Mouse (Mus musculus) gastrocnemius, adult 8-10 months (tissue): ENCODE measurements around the gene Tmc3. TPM values are rescaled to one million over a fixed set of nuclear protein-coding genes. Genes with fewer than 3 reads are reported as not detected.

Source experiments
- DNase-seq, 2 experiments: peaks; one replicate each; pipeline ENCODE4 v3.0.0; 2022; ENCODE audit warnings: low spot score in 2 of 2
- total RNA-seq, 4 experiments: library from RNA; stranded (reverse); gene quantifications; 2 replicates each; pipeline ENCODE4 v1.2.4; 2022

Gene Tmc3
- not detected for total RNA-seq

DNA sequence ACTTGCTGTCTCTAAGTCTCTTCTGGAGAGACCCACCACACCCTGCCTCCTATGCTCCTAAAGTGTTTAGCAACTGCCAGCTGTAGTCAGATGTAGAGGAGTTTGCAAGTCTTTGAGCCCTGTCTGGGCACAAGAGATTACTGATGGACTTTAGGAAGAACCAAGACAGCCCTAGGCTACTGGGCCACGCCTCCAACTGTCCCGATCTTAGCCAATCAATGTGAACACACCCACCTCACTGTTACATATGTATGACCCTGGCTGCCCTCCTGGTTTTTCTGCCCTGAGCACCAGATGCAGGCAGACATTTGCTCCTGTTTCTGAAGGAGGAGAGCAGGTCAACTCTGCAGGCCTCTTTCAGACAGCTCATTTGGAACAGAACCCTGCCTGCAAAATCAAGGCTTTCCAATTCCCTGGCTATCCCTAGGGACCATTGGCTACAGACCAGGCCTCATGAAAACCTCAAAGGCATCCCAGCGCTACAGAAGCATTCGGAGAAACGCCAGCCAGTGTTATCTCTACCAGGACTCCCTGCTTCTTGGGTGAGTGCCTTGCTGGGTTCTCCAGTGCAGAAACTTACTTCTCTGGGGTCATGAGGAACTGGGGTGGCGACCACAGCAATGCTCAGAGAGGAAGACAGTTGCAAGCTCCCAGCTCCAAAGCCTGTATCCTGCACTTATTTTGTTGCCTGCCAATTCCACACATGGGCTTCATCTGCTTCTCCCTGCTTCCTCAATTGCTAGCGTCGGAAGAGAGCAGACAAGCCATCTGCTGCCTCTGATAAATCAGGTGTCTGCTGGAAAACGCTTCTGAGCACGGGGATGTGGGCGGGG, at the start of gene Tmc3:
Gene Tmc3 (plus strand): TSS at position 289 of the 833 bp plus-strand sequence.
- DNase-seq, result peak; percentile 29 to 47

DNA sequence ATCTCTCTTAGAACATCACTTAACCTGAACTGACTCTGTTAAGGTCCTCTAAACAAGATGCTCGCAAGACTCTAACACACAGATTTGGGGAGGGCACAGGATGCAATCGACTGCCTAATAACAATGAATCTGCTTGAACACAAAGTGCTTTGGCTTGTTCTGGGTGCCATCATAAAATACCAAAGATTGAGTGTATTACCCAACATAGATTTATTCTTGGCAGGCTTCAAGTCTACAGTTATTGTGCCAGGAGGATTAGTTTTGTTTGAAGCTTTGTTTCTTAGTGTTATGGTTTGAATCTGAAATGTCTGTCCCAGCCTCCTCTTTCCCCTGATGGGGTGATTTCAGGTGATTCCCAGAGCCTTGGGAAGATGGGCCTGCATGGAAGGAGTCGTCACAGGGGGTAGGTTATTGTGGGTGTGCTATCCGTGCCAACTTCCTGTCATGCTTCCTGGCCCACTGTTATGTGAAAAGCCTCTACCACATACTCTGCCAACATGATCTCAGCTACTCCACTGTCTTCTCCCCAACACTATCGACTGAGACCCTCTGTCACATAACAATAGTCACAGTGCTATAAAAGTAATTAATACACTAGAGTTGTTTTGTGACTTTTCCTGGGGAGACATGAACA, 43.1 kb upstream of the Tmc3 start:
- no peak for DNase-seq

DNA sequence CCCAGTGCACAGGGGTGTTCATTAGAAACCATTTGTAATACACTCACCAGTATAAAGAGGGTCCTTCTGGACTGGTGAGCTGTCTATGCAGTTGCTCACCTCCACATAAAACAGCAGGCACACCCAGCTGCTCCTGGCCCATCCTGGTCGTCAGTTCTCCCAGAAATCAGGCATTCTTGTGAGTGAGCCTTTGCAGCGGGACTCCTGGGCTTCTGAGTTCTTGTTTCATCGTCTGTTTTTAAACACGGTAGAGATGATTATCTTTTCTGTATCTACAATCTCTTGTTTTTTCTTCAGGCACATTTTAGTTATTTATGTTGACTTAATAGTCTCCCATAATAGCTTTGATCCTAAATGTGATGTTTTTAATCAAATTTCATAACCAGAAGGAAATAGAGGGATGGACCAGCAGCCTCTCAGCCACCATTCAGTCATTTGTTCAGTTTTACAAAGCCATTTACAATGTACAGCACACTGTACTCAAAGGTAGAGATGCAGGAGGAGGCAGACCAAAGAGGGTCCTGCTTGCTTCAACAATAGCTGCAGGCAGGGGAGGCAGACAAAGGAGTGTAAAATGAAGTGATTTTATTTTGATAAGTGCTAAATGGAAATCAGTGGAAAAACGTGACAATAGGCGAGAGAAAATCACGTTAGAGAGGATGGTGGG, 35.9 kb upstream of the Tmc3 start:
- DNase-seq, result no peak

DNA sequence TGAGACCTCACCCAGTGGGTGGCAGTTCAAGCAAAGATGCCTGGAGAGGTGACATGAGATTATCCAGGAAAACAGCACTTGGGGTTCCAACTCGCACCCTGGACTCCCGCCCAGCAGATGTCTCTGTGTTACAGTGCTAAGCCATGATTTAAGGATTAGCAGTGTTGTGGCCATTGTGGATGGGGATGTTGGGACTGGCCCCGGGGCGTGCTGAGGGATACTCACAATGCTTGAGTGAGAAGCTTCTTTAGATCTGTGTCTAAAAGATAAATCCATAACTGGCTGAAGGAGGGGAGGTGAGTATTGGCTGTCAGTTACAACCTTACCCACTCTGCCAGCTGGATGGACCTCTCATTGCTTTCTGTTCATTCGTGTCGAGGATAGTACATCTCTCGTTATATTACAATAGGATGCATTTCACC, 35.4 kb upstream of the Tmc3 start:
- DNase-seq, result no peak

DNA sequence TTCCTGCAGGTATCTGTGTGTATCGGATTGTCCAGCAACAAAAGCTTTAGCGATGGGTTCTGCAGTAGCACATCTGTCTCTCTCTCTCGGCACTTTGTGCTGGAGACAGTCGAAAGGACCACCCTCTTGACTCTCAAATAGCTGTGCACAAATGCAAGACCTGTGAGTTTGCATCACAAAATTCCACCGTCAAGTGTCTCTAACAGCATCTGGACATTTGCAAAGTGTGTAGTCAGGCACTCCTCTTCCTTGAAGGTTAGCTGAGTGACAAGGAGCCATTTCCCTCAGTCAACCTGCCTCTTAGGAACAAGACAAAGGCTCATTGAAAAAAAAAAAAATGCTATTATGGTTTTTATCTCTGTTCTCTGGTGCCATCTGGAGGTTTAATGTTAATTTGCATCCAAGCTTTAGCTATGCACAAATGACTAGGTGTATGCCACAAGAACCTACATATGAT, 34.7 kb upstream of the Tmc3 start:
- DNase-seq, result no peak

DNA sequence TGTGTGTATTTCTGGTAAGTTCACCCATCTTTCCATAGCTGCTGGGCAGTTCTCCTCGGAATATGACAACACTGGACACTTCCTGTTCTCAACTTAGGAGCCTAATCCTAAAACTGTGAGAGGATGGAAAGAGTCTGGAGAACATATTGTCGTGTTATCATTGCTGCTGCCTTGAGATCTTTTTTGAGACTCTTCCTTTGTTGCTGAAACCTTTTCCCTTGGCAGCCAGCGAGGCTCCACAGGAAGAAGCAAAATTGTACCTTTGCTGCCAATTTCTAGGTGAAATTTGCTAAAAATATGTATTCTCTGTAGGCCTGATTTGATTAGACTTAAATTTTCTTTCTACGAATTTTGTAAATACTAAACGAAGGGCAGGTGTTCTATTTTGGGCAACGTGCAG, 30.2 kb upstream of the Tmc3 start:
- DNase-seq, result no peak

DNA sequence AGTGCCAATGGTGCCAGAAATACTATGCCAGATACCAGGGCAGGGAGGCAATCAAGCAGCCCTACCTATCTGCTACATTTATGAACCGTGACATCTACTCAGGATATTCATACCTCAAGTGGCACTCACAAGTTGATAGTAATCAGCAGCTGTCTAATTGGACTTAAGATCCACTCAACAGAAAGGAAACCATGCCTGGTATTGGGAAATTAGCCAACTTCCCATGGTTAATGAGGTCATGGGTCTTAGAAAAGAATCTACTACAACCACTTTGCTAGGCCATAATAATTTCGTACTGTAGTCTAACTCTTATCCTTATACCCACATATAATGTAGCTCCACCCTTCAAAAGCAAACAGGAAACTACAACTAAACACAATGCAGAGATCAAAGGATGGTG, 28.2 kb upstream of the Tmc3 start:
- DNase-seq, result no peak

DNA sequence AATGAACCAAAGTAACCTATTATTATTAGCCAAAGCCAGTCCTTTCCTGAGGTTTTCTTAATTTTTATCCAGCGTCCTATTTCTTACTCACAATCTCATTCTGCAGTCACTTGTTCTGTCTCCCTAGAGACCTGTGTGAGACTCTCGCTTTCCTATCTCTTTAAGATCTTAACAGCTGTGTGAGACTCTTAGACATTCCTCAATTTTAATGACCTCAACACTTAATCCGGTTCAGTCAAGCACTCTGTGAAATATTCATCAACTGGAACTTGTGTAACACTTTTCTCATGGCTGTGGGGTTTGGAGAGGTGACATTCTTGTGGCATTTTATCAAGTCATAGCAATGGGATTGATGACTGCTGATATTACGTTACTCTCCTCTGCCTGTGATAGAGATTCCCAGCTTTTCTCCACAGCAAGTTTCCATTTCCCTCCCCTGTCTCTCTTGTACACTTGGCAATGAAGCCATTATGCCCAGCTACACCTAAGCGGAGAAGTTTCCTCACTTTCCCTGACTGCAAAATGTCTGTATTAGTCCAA, 25.9 kb upstream of the Tmc3 start:
- DNase-seq, result no peak

DNA sequence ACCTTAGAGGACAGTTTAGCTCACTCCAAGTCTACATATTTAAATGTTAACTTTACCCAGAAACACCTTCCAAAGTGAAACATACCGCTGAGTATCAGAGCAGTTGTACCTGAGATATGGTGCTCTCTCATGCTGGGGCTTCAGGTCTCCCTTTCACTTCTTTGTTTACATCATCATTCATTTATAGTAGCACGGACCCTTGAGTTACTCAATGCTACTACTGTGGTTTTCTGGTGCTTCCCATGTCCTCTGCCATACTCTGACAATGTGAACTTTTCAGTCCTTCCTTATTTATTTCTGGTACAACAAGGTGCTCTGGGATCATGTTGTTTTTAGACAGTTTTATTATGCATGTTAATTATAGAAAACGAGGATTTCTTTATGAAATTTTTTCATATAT, 25.2 kb upstream of the Tmc3 start:
- DNase-seq, result no peak

DNA sequence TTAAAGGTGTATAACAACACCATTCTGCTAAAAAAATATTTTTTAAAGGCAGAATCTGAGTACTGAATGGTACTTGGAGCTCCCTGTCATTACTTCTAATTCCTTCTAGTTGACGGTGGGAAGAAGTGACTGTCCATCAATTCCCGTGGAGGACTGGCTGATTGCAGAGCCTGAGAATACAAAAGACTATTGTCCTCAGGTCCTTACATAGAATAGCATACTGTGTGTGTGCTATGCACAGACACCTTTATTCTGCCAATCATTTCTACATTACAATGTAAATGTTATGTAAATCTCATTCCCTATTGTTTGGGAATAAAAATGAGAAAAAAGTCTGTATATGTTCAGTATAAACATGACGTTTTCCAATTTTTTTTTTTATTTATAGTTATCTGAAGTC, 22.9 kb upstream of the Tmc3 start:
- no peak for DNase-seq

DNA sequence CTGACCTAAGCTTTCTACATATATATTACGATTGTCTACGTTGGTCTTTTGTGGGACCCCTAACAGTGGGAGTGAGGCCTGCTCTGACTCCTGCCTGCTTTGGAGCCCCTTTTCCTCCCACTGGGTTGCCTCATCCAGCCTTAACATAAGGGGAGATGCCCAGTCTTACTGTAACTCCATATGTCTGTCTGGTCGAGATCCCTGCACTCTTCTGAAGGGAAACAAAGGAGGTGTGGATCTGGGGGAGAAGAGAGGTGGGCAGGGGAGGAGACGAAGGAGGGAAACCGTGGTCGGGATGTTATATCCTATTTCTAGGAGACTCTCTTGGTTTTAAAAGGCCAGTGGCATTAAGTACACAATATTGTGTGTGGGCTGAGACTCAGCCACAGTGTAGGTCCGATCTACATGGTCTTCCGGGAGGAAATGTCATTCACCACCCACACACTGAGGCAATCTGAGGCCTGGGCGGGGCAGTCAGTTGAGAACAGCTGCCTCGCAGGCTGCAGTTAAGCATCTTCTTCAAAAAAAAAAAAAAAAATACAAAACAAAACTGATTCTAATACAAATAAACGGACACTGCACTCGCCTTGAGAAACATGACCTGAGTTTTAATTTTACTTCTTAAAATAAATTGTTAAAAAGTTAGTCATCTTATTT, 20.0 kb upstream of the Tmc3 start:
- peak in 1 of 2 experiments; percentile 12 for DNase-seq

DNA sequence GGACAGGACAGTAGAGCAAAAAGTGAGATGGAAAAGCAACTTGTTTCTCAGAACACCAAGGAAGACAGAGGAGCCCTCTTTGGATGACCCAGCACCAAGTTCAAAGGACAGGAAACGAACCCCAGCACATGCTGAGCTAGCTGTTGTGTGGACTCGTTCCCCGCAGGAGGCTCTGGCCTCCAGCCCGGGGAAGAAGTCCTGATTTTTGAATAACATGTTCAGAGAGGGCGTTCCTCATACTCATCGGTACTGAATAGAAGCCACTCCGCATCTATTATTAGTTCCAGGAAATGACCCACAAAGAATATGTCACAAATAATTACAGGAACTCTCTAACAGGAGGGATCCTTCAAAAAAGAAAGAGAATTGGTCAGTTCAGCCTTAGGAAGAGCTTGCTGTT, 18.8 kb upstream of the Tmc3 start:
- peak in 1 of 2 experiments; percentile 8 for DNase-seq

DNA sequence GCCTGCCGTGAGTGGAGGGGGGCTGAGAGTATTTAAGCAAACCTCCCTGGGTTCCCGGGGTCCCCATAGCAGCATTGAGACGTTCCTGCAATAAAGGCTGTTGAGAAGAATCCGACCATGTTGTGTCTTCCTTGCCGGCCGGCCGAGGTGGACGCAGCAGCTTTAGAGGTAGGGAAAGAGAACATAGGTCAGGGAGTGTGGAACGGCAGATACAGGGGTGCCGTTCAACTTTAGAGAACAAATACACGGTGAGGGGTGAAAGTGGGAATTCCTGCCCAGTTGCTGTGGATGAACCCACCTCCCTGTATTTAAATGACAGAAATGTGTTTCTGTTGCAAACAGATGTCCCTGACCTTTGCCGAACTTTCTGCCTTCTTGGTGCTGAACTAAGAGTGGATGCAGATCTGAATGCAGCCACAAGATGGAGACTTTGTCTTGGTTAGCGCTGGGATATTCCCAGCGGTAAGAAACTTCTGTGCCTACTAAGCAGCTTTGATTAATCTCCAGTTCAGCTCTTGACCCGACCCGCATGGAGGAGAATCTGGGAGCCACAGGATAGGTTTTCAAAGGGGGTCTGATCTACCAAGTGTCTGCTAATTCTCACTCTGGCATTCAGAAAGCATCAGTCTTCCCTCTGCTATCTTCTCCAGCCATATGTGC, 16.8 kb upstream of the Tmc3 start:
- no peak for DNase-seq

DNA sequence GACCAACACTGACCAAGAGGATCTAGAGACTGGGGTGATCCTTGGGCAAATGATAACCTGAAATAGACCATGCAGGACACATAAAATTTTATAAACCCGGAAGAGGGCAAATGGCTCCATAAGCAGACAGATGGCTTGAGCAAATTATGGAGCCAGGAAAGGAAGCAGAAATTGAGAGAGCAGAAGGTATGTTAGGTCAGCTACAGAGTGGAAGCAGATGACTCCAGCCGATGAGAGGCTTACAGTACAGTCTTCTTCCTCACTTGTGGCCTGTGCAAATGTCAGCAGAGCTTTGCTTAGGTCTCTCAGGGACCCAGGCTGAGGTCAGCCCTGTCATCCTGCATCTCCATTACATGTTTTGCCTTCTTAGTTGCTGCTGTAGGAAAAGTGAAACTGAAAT, 15.9 kb upstream of the Tmc3 start:
- DNase-seq, result no peak

DNA sequence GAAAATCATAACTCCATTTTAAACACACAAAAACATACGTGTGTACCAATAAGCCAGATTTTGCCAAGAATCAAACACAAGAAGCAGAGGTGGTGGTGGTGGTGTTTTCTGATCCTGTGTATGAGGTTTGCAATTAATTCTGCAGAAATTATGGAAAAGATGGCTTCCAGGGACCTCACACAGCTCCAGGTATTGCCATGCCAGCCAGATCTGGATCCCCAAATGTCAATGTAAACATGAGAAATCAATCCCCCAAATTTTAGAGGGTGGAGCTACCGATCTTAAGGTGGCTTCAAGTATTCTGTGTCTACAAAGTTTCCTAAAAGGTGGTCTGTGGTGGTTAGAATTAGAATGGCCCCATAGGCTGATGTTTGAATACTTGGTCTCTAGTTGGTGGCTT, 15.3 kb upstream of the Tmc3 start:
- no peak for DNase-seq

DNA sequence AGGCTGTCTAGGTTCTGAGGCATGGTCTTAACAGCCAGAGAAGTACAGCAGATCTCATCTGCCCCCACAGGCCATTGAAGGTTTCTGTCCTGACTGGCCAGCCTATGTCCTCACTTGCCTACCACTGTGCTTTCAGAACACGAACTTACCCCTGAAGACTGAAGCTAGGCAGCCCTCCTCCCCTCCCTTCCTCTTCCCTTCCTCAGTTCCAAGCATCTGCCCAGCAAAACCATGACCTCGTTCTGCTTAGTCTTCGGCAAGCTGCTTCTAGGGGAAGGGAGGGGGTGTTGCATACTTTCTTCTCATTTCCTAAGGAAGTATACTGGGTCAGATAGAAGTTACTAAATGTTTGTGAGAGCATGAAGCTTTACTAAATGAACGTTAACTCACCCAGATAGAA, 13.7 kb upstream of the Tmc3 start:
- DNase-seq, result no peak

DNA sequence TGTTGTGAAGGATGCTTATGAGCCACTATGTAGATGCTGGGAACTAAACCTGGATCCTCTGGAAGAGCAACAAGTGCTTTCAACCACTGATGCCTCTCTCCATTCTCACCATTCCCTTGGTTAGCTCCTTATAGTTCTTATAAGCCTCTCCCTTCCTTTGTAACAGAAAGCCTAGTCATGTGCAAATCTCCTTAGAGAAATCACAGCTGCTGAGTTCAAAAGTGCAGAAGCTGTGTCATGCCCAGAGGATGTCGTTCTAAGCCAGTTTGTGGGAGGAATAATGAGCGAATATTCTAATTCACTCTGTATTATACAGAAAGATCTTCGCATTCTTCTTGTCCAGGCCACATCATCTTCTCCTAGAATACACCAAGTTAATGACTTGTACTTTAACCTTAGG, 12.8 kb upstream of the Tmc3 start:
- DNase-seq, result no peak

DNA sequence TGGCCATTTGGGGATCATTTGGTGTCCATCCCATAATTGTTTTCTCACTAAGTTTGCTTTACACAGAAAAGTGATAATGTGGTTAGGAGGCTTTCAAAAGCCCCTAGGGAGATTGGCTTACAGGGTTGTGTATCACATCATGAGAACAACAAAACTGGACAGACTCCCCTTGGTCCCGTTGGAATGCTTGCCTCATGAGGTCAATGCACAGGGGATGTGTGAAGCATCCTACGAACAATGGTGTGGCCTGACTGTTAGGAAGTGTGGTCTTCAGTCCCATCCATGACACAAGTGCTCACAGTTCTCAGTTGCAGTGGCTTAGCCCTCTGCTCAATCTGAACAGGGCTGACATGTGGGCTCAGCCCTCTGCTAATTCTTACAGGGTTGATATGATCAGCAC, 12.3 kb upstream of the Tmc3 start:
- DNase-seq, result no peak

DNA sequence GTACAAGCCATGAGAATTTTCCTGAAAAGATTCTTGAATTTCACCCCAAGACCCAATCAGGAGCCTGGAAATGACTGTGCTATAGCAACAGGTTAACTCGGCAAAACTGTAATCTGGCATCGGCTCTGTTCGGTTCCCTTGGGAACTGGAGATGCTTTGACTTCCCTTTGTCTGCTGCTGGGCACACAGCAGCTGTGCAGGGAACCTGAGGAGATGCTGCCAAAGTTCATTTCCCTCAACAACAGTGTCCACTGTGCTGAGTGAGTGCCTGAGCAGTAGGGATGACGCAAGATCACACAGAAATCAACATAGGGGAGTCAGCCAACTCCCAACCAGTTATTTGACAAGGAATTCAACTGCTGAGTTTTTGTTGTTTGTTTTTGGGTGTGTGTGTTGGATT, 3.8 kb upstream of the Tmc3 start:
- no peak for DNase-seq

DNA sequence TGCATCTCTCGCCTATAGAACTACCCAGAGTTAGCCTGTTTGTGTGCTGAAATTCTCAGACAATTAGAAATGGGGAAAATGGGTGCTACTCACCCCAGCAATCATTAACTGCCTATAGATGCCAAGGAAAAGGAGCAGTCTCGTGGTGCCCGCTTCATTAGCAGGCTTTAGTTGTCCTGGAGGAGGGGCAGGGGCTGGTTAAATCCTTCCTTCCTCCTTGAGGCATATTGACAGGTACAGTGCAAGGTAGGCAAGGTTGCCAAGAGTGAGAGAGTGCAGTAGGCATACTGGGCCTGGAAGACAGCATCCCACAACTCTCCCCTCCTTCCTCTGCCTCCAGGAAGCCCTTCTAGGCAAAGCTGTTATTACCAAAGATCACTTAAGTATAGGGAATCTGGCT, 9.3 kb downstream of the Tmc3 start:
- no peak for DNase-seq

DNA sequence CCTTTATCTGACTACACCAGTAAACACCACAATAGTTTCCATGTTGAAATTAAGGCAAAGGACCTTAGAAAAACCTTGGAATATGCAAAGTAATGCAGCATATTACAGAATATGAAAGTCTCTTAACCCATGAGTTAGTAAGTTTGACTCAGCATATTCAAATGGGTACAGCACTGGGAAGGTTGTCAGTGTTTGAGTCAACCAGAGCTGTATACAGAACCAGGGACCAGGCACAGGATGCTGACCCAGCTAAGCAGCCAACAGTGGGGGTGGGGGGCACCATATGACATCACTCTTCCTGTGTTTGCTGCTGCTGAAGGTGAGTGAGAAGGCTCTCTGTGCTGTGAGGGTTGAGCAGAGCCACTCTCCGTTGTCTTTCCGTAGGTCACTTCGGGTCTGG, 12.3 kb downstream of the Tmc3 start:
- DNase-seq, result no peak
